Comparison of ENCODE assay signal across 11 mouse cellular contexts in genomic region chr2:160958737-160959136, GRCm38 (mm10). TPM values are rescaled to one million over a fixed set of nuclear protein-coding genes. Genes with fewer than 3 reads are reported as not detected.
DNase-seq lines count a peak whose midpoint lies in the region; ATAC-seq and TF ChIP-seq lines count a peak whose summit lies in the region.
"Had no signal": no experiment of that assay in that cellular context is flagged by ENCODE, and none has a peak within 500 bp of the region (broad histone marks: within the 10 kb centered on the region; RNA-seq: fewer than 3 reads in every experiment).

No protein-coding gene starts in this region.

- 87% methylated on average over 5 of the region's 5 CpGs for WGBS in heart, embryonic 15.5 days
- WGBS in lung, postnatal 0 days, result 88% methylated on average over 5 of the region's 5 CpGs

- no peak for TF ChIP-seq EP300 in lung, postnatal 0 days (IDR thresholded peaks at IDR 0.05)
- TF ChIP-seq EP300 in MEL (IDR thresholded peaks at IDR 0.05; ENCODE audit: low read depth in 1 of 2, low read length in 2 of 2), result no peak

- no peak for DNase-seq in heart, adult 8-10 months (ENCODE audit: low spot score)
- DNase-seq in lung, postnatal 0 days (ENCODE audit: low spot score), result no peak
- no peak for DNase-seq in lung, adult 18-20 months
- peak; percentile 21 for DNase-seq in MEL (ENCODE audit: low read depth, low spot score)
- DNase-seq in kidney, postnatal 4 days, result peak; percentile 58 to 64
- DNase-seq in spleen, adult 12 weeks (ENCODE audit: low spot score), result no peak

- no peaks in the 10 kb centered on the region for H3K79me2 ChIP-seq in MEL (ENCODE audit: control insufficient read depth, insufficient read depth, low read length, poor library complexity)

- TF ChIP-seq CTCF in lung, postnatal 0 days (IDR thresholded peaks at IDR 0.05), result peak; percentile 49
- peak; percentile 11 to 55 (median 50); a peak in 4 of 6 replicates for TF ChIP-seq CTCF in MEL (IDR thresholded peaks at IDR 0.05 in 2 of 3, conservative IDR thresholded peaks at IDR 0.05 in 1 of 3; ENCODE audit: control insufficient read depth in 1 of 3, insufficient read depth in 1 of 3, low read depth in 2 of 3, low read length in 3 of 3, poor library complexity in 1 of 3, severe bottlenecking in 1 of 3)

- H3K9ac ChIP-seq in heart, embryonic 15.5 days, result no peak overlapping the region
- H3K9ac ChIP-seq in lung, postnatal 0 days (replicated peaks; ENCODE audit: low read depth), result no peak overlapping the region
- H3K9ac ChIP-seq in MEL (ENCODE audit: control insufficient read depth, low read depth, low read length, poor library complexity, severe bottlenecking), result no peak overlapping the region
- H3K9ac ChIP-seq: embryonic facial prominence, embryonic 12.5 days; hindbrain, embryonic 13.5 days had no signal

- 0 out of 2 replicates have a peak, but pooled peaks have one; percentile 14 for ATAC-seq in heart, embryonic 15.5 days (replicated peaks; ENCODE audit: insufficient number of reproducible peaks, insufficient read depth, low FRiP score, low read depth)
- no peak for ATAC-seq in lung, postnatal 0 days
- no peak for ATAC-seq in activated CD4-positive, CD25-positive, alpha-beta regulatory T cell, adult 4 months

- peaks cover 64% of the 10 kb centered on the region for H3K36me3 ChIP-seq in heart, embryonic 15.5 days
- peaks cover 48% of the 10 kb centered on the region; the same call in 1 of the 2 replicates for H3K36me3 ChIP-seq in lung, postnatal 0 days (ENCODE audit: insufficient read depth, low read length)
- peaks cover 8 to 20% of the 10 kb centered on the region in 2 experiments for H3K36me3 ChIP-seq in MEL (ENCODE audit: control insufficient read depth in 1 of 2, insufficient read depth in 2 of 2, low read length in 2 of 2)

- no peak overlapping the region for H3K4me2 ChIP-seq in heart, embryonic 15.5 days
- no peak overlapping the region for H3K4me2 ChIP-seq in lung, postnatal 0 days (replicated peaks; ENCODE audit: low read depth, low read length)
- H3K4me2 ChIP-seq: embryonic facial prominence, embryonic 12.5 days; hindbrain, embryonic 13.5 days had no signal

- H3K27me3 ChIP-seq in heart, embryonic 15.5 days, result no peaks in the 10 kb centered on the region
- no peaks in the 10 kb centered on the region for H3K27me3 ChIP-seq in lung, postnatal 0 days (replicated peaks; ENCODE audit: insufficient read depth, low read length)
- no peaks in the 10 kb centered on the region for H3K27me3 ChIP-seq in MEL (ENCODE audit: control insufficient read depth in 1 of 2, insufficient read depth in 2 of 2, low read length in 2 of 2)
- H3K27me3 ChIP-seq: embryonic facial prominence, embryonic 12.5 days; hindbrain, embryonic 13.5 days had no signal

- no peak overlapping the region for H3K27ac ChIP-seq in heart, embryonic 15.5 days
- no peak overlapping the region for H3K27ac ChIP-seq in lung, postnatal 0 days (ENCODE audit: low read length)
- H3K27ac ChIP-seq in MEL (ENCODE audit: control insufficient read depth, low read depth, low read length), result no peak overlapping the region
- H3K27ac ChIP-seq: embryonic facial prominence, embryonic 12.5 days; hindbrain, embryonic 13.5 days had no signal

- no peak overlapping the region for H3K4me3 ChIP-seq in heart, embryonic 15.5 days
- no peak overlapping the region for H3K4me3 ChIP-seq in lung, postnatal 0 days (ENCODE audit: low read depth, low read length)
- H3K4me3 ChIP-seq in MEL (ENCODE audit: control insufficient read depth in 1 of 2, insufficient read depth in 1 of 2, low read depth in 2 of 2, low read length in 2 of 2), result no peak overlapping the region
- H3K4me3 ChIP-seq: embryonic facial prominence, embryonic 12.5 days; hindbrain, embryonic 13.5 days had no signal

- peak; percentile 37 for TF ChIP-seq RAD21 in MEL (IDR thresholded peaks at IDR 0.05; ENCODE audit: low read depth, low read length)

- no peak for TF ChIP-seq POLR2A in MEL (IDR thresholded peaks at IDR 0.05; ENCODE audit: control insufficient read depth in 1 of 2, insufficient read depth in 1 of 2, low read depth in 1 of 2, low read length in 2 of 2, poor library complexity in 1 of 2)

- H3K4me1 ChIP-seq in heart, embryonic 15.5 days (replicated peaks), result peaks cover 13% of the 10 kb centered on the region
- no peaks in the 10 kb centered on the region for H3K4me1 ChIP-seq in lung, postnatal 0 days (ENCODE audit: insufficient read depth, low read depth, low read length)
- H3K4me1 ChIP-seq in MEL (ENCODE audit: control insufficient read depth in 1 of 2, insufficient read depth in 2 of 2, low read length in 2 of 2), result peaks cover 13 to 26% of the 10 kb centered on the region in 2 experiments

- no peaks in the 10 kb centered on the region for H3K9me3 ChIP-seq in heart, embryonic 15.5 days (replicated peaks)
- H3K9me3 ChIP-seq in lung, postnatal 0 days (ENCODE audit: low read length), result no peaks in the 10 kb centered on the region
- H3K9me3 ChIP-seq in MEL (replicated peaks; ENCODE audit: insufficient read depth, low read length), result no peaks in the 10 kb centered on the region
- H3K9me3 ChIP-seq: embryonic facial prominence, embryonic 12.5 days; hindbrain, embryonic 13.5 days had no signal

TF ChIP-seq in MEL, 35 proteins besides CTCF, POLR2A, EP300 and RAD21:
- no peak for TF ChIP-seq HCFC1 (IDR thresholded peaks at IDR 0.05; ENCODE audit: low read depth, low read length)
- peak; percentile 39 for TF ChIP-seq SMC3 (IDR thresholded peaks at IDR 0.05; ENCODE audit: low read depth, low read length)

RNA-seq across cellular contexts. Expression of gene Emilin3, which starts 46.6 kb away (rescaled TPM):
- polyA plus RNA-seq in heart, embryonic 15.5 days (2015; fragmentation: Nextera tagmentation; extraction: Ambion mirVana), result 1.7 and 5.4 TPM in 2 replicates
- total RNA-seq in heart, adult 8-10 months (2022), result 1 to 10 TPM in 3 of 4 experiments, under 1 TPM in 1; 0.57 to 3.0 (median 1.9) TPM
- 0.36 and 0.52 TPM in 2 replicates for polyA plus RNA-seq in lung, postnatal 0 days (2015; fragmentation: Nextera tagmentation; extraction: Ambion mirVana)
- total RNA-seq in MEL (2012; rRNA removed), result not detected in 2 replicates
- polyA plus RNA-seq in MEL (2012; ENCODE audit: insufficient read depth in 1 of 2, insufficient read length in 2 of 2, low read depth in 1 of 2, low replicate concordance in 2 of 2, missing spikeins in 1 of 2), result not detected
- not detected for polyA plus RNA-seq in activated CD4-positive, CD25-positive, alpha-beta regulatory T cell, adult 4 months (2017; shearing (Covaris generic))
- total RNA-seq: megakaryocyte-erythroid progenitor cell, adult 5-6 weeks had no signal

Comparison
In these comparisons a context has a peak if more than half of its experiments do, and no peak if none do; other contexts are left out.
1. DNase-seq: peak in MEL (single experiment) and kidney, postnatal 4 days (2 of 2); none in heart, adult 8-10 months (single experiment), lung, postnatal 0 days (single experiment), lung, adult 18-20 months (0 of 2) and spleen, adult 12 weeks (single experiment).